Mouse (Mus musculus) right cerebral cortex, postnatal 14 days (tissue): ENCODE measurements around the gene Asprv1.

Source experiments
- DNase-seq: peaks from one replicate; pipeline ENCODE4 v3.0.0; 2022

Asprv1 gene

DNA sequence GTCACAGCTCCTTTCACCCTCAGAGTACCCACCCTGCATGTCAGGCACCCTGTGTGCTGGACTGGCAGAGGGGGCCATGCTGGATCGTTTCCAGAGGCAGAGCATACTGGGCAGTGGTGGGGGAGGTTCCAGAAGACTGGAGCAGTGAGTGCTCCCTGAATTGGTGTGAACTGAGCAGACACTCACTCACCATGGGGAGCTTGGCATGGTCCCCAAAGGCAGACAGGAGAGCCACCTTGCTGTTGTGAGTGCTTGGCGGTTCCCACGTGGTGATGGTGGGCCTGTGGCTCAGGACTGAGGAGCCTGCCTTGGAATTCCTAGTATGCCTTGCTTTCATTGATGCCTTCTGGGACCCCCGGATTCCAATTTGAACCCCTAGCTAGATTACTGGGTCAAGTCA is 4.8 kb upstream of the Asprv1 start:
- no peak for DNase-seq

DNA sequence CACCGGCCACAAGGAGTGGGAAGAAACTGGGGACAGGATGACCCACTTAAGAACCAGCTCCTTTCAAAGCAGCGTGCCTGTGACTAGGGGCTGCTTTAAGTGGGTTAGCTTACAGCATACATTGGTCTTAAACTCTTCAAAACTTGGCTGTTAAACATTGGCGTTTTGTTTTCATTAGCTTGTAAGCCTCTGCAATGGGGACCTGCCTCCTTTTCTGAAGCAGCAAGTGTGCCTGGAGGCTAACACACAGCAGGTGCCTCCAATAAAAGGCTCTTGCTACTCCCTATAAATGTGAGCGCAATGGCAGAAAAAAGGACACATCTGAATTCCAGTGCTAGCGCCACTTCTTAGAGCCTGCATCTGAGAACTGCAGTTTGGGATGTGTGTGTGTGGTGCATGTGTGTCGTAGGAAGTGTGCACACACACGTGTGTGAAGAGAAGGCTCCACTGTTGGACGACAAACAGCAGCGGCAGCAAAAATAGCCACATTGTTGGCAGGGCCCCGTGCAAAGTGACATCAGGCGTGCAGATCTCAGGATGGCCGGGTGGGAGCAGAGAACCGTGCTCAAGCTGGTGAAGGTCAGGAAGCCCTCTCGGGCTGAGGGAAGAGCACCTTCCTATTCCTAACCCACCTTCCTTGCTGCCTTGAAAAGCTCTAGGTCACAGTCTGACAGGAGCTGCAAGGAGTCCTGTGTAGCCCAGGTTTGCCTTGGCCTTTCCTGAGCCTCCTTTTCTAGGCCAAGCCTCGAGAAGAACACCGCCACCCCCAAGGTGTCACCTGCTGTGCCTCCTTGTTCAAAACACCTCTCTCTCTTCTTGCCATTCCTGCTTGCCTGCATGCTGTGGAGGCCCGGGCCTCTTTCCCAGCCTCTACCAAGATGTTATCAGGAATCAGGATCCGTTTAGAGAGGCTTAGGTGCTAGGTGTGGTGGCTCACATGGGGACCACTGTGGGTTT is 3.6 kb upstream of the Asprv1 start:
- DNase-seq: peak; percentile 44

DNA sequence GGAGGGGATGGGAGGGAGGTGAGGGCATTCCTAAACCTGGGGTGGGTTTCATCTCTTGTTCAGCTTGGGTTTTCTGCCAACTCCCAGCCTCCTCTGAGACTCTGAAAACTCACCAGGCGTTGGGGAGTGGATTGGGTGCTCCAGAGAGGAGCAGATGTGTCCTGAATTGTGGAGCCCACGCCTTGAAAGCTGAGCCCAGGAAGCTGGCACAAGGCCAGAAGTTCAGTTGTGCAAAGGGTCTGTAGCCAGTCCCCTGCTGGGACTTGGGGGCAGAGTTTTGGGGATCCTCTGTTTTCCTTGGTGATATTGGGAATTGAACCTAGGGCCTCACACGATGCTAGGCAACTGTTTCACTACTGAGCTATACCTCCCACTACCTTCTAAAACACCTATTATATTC is 2.2 kb downstream of the Asprv1 start:
- DNase-seq: no peak

DNA sequence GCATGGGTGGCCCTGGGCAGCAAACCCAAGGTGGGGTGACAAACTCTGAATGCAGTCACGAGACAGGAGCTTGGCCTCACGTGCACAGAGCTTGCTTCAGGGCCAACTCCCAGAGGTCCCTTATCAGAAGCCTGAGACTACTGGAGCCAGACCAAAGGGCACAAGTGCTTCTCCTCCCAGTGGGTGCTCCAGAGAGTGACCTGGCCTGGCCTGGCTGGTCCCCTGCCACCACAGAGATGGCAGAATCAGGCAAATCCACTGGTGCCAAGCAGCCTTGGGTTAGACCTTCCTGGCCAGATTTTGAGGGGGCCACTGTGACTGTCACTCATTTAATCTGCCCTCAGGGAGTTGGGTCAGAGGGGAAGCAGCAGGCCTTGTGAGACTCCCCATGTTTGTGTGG is 8.5 kb downstream of the Asprv1 start:
- DNase-seq: no peak

DNA sequence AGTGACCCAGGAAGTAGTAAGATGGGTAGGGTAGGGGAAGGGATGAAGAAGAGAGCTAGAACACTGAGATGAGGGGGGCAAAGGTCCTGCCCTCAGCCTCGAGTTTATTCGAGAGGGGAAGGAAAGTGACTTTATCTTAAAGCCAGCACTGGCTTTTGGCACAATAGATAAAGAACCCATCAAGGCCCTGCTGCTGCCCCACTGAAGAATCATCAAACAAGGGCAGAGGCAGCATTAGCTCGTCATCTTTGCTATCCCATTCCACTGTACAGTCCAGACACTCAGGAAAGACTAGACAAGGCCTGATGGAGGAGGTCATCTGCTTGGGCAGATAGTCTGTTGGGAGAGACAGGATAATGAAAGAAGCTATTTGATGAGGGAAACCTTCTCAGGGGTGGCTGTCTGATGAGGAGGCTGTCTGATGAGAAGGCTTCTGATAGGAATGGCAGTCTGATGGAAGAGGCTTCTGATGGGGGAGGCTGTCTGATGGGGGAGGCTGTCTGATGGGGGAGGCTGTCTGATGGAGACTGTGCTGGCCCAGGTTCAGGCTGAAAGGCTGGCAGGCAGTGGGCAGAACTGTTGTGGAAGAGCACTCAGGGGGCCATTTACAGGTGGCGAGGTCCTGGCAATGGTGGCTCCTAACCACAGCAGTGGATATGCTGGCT is 9.3 kb downstream of the Asprv1 start:
- no peak for DNase-seq

DNA sequence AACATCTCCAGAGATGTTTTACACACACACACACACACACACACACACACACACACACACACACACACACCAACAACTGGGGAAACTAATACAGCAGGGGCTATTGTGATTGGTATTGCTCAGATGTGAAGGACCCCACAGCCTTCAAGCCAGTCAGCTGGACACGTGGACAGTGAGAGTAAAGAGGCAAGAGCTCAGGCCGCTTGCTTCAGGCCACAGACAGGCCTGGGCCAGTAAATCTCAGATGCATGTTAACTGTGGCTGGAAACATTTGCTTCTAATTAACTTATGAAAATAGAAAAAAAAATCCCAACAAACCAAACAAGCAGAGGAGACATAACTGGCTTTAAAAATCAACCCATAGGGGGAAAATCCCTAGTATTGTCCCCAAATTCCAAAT is 9.9 kb downstream of the Asprv1 start:
- no peak for DNase-seq

DNA sequence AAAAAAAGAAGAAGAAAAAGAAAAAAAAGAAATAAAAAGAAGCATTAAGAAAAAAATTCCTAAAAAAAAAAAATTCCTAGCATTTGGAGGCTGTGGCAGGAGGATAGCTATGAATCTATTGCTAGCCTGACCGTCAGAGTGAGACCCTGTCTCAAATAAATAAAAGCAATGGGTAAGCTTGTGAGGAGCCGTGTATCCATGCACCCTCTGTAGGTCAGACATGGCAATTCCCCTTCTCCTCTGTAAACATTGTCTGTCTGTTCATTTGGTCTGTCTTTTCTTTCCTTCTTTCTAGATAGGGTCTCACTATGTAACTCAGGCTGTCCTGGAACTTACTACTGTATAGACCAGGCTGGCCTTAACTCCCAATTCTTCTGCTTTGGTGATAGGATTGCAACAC is 10.5 kb downstream of the Asprv1 start:
- no peak for DNase-seq

DNA sequence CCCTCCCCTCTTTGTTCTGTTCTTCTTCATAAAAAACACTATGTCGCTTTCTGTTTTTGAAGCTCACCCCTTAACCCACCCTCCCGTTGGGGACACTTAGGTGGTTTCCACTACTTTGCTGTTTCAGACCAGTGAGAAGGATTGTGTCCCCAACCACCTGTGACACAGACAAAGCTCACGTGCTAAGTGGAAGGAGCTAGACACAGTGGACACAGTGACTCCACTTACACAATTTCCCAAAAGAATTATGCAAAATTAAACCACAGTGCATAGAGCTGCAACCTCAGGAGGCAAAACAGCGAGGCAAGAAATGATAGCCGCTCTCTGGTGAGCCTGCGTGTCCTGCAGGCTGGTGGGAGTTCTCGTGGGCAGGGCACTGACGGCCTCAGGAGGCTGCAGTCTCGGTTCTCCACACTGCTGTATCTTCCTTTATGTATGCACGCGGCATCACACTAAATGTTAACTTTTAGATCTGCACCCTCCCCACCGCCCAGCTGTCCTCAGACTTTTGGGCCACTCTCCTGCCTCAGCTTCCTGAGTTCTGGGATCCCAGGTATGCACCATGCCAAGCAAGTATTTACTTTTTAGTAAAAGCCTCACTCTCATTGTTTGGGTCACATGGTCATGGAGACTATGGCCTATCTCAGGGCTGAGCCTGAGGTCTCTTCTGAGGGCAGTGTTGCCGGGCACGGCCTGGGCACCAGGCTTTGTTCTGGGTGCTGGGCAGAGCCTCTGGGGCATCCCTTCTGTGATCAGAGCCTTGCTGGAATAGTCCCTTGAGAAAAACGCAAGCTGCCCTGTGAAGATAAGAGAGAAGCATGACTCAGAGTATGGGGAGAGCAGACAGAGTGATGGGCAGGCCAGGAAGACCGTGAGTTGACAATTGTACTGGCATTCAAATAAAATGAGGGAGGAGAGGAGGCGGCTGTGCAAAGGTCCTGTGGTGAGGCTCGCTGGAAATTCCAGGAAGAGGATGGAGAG is 11.5 kb downstream of the Asprv1 start:
- no peak for DNase-seq

DNA sequence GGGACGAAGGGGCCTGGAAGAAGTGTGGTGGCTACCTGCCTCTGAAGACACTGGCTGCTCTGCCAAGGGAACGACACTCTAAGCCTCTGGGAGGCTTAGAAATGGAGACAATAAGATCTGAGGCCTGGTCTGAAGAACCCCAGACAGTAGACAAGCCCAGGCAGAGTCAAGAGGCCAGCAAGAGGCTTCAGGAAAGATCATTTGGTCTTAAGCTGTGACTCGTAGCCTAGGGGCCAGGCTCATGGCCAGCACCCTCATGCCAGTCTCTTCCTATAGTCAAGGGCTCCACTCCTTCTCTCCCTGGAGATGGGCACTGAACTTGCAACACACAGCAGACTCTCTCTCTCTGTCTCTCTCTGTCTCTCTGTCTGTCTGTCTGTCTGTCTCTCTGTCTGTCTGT is 12.2 kb downstream of the Asprv1 start:
- no peak for DNase-seq

DNA sequence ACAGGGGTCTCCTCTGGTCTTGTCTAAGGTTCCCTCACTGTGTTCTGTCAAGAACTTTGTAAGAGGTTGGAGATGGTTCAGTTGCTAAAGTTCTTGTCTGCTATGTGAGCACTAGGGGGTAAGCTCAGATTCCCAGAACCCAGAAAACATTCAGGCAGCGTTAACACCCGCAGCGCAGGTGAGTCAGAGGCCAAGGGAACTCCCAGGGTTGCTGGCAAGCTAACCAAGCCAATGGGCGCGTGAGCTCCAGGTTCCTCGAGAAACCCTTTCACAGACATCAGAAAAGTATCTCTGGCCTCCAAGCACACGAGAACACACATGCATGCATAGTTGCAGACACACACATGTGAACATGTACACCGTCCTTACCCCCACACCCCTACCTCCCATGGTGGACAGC is 12.8 kb downstream of the Asprv1 start:
- no peak for DNase-seq

DNA sequence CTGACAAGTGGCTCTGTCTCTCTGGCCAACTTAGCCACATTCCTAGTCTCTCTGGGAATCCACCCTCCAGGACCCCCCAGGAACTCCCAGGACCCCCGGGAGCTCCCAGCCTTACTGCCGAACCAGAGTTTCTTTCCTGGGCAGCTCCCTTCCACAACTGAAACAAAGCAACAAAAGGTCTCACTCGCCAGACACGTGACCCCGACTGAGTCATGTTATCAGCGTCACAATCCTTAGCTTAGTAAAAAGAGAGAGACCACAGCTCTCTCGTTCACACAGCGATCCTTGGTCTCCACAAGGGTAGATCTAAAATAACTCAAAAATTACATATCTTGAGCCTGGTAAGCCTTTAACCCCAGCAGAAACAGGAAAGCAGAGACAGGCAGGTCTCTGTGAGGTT is 13.8 kb downstream of the Asprv1 start:
- DNase-seq: no peak

DNA sequence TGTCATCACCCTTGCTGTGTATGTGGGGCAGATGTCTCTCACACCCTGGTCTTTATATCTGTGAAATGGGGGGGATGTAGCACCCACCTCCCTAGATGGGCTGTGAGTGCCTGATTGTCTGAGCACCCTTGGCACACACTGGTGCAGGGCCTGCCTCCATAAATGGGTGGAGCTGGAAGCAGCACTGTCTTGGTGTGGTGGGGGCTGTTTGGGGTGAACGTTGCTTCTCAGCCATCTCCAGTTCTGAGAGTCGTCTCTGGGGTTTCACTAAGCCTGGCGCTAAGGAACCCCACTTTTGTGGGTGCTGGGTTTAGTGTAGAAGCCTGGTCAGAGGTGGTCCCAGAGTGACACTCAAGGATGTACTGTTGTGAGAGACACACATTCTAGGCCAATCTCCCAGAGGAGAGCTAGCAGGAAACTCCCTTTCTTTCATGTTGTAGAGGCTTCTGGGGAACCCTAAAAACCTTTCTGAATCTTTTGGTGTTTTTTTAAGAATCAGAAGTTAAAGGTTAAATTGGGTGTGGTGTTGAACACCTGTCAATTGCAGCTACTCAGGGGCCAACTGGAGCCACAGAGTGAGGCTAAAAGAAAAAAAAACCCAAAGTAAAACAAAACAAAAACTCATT is 16.9 kb downstream of the Asprv1 start:
- no peak for DNase-seq

DNA sequence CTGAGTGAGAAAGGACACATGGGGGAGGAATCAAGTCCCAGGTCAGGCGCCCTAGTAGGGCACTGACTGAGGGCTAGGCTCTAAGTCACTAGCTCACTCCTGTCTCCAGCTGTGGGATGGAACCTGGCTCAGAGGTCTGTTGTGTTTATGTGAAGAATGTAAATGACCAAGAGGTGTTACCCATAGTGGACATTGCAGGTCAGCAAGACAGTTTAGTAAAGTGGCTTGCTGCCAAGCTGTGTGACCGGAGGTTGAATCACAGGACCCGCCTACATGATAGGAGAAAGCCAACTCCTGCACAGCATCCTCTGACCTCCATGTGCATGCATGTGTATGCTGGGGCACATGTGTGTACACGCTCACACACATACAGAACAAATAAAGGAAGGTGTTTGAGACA is 17.6 kb downstream of the Asprv1 start:
- DNase-seq: no peak

DNA sequence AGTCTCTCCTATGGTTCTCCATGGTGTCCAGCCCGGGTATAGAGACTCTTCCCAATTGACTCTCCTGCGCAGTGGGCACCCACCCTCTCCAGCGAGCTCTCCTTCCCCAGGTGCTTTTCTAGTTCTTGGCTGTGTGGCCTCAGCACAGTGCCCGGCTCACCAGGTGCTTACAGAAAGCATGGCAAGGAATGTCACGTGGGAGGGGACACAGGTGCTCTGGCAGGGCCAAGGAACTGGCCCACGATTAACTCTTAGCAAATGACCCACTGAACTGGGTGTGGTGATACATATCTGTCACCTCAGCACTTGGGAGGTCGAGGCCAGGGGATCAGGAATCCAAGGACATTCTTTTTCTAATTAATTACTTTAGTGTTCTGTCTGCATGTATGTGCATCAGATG is 18.2 kb downstream of the Asprv1 start:
- no peak for DNase-seq

DNA sequence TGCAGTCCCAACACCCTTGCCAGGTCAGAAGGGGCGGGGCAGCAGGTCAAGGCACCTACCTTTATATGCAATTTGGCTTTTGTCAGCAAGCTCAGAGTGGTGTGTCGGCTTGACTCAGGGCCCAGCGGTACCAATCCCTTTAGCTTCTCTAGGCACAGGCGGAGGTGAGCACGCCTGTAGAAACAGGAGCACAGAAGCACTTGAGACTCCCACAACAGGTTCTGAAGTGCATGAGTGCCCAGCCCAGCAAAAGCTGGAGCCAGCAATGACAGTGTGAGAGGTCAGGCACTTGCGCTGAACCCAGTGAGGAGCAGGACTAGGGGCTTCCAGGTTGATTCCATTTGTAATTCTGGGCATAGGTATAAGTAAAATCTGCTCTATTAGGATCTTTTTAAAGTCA is 25.1 kb downstream of the Asprv1 start:
- no peak for DNase-seq

DNA sequence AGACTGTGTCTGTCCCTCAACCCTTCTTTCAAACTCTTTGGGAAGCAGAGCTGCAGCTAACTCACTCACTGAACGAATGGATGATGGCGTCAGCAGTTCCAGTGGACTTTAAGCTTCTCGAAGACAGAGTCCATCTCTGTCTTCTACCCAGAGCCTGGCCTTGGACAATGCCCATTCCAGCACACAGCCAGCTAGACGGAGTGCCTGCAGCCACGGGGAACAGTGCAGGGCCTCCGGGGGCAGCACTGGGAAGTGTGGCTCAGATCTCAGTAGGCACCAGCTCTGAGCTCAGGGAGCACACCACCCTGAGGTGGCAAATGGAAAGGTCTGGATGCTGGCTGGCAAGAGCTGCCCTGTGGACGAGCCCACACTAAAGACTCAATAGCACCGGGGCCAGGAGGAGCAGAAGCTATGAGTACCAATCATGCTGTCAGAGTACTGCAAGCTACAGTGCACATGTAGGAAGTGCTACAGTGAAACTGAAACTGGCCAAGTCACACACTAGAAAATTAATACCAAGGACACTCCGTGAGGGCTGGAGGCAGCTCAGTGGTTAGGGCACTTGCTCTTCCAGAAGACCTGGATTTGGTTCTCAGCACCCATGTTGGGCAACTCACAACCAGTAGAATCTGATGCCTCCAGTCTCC is 26.4 kb downstream of the Asprv1 start:
- no peak for DNase-seq

DNA sequence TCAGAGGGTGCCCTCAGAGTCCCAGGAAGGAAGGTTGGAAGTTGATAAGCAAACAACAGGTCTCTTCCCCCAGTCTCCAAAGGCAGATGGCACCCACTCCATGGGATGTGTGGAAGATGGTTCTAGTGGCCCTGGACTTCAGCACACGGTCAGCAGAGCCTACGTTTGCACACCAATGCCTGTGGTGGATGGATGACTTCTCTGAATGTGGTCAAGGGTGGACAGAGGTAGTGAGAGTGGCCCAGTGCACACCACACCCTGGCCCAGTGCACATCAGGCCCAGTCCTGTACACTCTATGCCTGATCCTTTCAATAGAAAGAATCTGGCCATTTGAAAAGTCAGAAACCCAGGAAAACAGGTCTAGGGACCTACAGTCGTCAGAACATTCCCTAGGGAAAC is 30.5 kb downstream of the Asprv1 start:
- DNase-seq: no peak

DNA sequence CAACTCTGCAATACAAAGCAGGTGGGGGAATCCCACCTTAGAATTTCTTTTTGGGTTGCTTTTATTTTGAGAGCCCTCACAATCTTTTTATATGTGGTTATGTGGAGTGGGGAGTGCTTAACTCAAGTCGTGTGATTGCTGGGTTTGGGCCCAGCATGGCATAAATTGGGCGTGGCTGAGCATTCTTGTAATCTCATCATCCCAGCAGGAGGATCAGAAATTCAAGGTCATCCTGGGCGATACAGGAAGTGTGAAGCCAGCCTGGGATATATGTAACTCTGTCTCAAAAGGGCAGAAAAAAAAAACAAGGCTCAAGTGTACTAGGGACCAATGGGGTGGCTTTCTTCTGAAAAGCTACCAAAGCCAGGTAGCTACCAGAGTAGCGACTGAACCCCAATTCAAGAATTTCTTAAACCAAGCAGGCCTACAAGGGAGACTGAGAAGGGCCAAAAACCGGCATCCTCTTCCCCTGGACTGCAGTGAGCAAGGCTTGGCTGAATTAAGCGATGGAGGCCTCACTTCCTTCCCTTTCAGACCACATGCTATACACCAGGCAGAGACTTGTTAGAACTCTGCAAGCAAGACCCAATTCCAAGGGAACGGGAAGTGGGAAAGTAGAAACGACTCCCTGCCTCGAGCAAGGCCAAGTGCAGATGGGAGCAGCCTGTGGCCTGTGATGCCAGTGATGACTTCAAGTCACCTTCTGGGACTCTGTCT is 32.4 kb downstream of the Asprv1 start:
- DNase-seq: no peak

DNA sequence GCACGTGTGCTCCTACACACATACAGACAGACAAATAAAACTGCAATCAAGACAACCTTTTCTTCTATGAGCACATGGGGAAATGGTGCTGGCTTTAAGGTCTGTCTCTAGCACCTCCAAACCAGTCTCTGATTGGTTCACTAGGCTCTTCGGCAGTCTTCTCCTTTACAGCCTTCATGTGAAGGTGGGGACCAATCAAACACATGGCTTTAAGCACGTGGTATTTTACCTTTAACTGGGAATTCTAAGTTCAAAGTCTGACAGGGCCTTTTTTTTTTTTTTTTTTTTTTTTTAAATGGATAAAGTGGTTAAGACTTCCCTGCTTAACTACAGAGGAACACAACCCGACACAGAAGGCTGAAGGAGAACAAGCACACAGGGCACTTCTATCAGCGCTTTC is 37.1 kb downstream of the Asprv1 start:
- DNase-seq: no peak

DNA sequence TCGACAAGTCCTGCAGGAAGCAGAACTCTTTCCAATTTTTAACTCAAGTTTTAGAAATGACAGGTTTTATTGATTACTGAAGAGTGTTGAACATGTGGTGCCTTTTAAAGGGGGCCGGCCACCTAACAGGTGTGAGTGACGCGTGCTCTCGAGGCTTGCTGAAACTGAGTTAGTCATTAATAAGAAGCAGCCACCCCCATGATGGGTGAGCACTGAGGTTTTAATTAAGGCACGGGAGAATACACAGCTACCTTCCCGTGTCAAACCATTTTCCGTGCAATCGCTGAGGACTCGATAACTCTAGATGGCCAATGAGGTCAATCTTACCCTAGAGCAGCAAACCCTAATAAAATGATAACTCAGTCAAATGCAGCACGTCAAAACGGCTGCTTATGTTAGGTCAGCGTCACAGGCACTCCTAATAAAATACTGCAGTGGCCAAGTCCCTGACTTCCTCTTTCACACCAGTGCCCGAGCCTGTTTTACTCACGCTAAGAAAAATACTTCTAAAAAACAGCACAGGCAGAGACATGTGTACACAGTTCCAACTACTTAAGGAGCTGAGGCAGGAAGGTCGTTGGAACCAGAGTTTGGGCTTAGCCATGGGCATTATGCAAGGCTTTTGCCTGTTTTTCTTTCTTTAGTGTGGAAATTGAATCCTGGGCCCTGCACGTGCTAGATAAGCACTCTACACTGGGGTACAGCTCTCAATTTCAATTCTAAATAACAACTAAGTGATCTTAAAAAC is 37.8 kb downstream of the Asprv1 start:
- DNase-seq: no peak

DNA sequence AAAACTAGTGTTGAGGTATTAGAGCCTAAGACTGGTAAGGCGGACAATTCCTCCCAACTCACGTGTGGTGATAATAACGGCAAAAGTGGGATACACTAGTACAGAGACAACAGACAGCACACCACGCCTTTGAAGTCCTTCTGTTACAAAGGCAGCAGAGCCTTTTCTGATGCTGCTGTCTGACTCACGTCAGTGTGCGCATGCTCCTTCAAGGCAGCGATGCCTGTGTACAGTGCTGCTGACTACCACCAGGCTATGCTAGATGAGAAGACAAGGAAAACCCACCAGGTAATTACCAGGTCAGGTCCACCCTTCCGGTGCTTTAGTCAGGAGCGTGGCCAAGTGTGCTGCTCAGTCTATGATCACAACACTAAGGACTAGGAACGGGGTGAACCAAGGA is 39.1 kb downstream of the Asprv1 start:
- no peak for DNase-seq
